Mouse (Mus musculus) heart, adult 18-20 months (tissue): ENCODE measurements at regions not wholly inside any gene's neighbourhood (a gene's known extent, or its start where the extent isn't known, plus 50 kb on each side); places are given as distances from the start of the nearest gene placed in this dataset.
"Not testable (repeated sequence)": the region's sequence is repeated elsewhere in the genome, so short reads cannot be mapped to it uniquely, and the experiment has no call there.

Experiments used
- DNase-seq, 2 experiments: peaks; one replicate each; pipeline ENCODE4 v3.0.0; 2021 to 2022; ENCODE audit warnings: mixed read lengths in 1 of 2

- peak in 1 of 2 experiments; percentile 6 for DNase-seq
These were observed 579.0 kb downstream of the Kcna4 start for GRCm38 (mm10) chr2:107869304-107869958.

GRCm38 (mm10) chr2:107879663-107880062, 589.2 kb downstream of the Kcna4 start:
- peak in 1 of 2 experiments; percentile 12 for DNase-seq

- DNase-seq = no peak
These were observed 595.8 kb downstream of the Kcna4 start for GRCm38 (mm10) chr2:107886063-107886762.

GRCm38 (mm10) chr2:107888245-107888644, 597.8 kb downstream of the Kcna4 start:
- no peak for DNase-seq

- DNase-seq = no peak
These were observed 634.7 kb downstream of the Kcna4 start for GRCm38 (mm10) chr2:107925116-107925515.

- no peak for DNase-seq
These were observed 636.2 kb downstream of the Kcna4 start for GRCm38 (mm10) chr2:107926606-107927005.

GRCm38 (mm10) chr2:107935336-107935735, 644.9 kb downstream of the Kcna4 start:
- no peak for DNase-seq

- DNase-seq = no peak
These were observed 645.3 kb downstream of the Kcna4 start for GRCm38 (mm10) chr2:107935775-107936174.

- no peak for DNase-seq
These were observed 650.9 kb downstream of the Kcna4 start for GRCm38 (mm10) chr2:107941374-107941773.

- peak in 1 of 2 experiments; percentile 12 for DNase-seq
These were observed 655.5 kb downstream of the Kcna4 start for GRCm38 (mm10) chr2:107945837-107946451.

- not testable (repeated sequence) for DNase-seq
These were observed 665.2 kb downstream of the Kcna4 start for GRCm38 (mm10) chr2:107955608-107956127.

GRCm38 (mm10) chr2:107963921-107964320, 673.5 kb downstream of the Kcna4 start:
- not testable (repeated sequence) for DNase-seq

GRCm38 (mm10) chr2:107964841-107965240, 674.4 kb downstream of the Kcna4 start:
- no peak for DNase-seq

- DNase-seq = no peak
These were observed 675.2 kb downstream of the Kcna4 start for GRCm38 (mm10) chr2:107965336-107966306.

- no peak for DNase-seq
These were observed 678.1 kb downstream of the Kcna4 start for GRCm38 (mm10) chr2:107968526-107968925.

- DNase-seq = no peak
These were observed 679.1 kb downstream of the Kcna4 start for GRCm38 (mm10) chr2:107969526-107969925.

GRCm38 (mm10) chr2:107973528-107973927, 683.1 kb downstream of the Kcna4 start:
- DNase-seq = no peak

GRCm38 (mm10) chr2:107994831-107995230, 704.4 kb downstream of the Kcna4 start:
- DNase-seq = no peak

- DNase-seq = no peak
These were observed 721.1 kb downstream of the Kcna4 start for GRCm38 (mm10) chr2:108011534-108011933.

GRCm38 (mm10) chr2:108023206-108023605, 732.8 kb downstream of the Kcna4 start:
- no peak for DNase-seq

- DNase-seq = no peak
These were observed 740.2 kb downstream of the Kcna4 start for GRCm38 (mm10) chr2:108030657-108031056.
